Mouse (Mus musculus): ENCODE measurements around the gene Padi6.

Padi6 gene

GRCm38 (mm10) chr4:140708297-140708927 is 34.0 kb downstream of the Padi6 start:
- DNase-seq (ENCODE audit: extremely low read depth, low read depth) = no peak

GRCm38 (mm10) chr4:140707615-140708014 is 34.8 kb downstream of the Padi6 start:
- no peak for DNase-seq (ENCODE audit: extremely low read depth, low read depth)

DNA sequence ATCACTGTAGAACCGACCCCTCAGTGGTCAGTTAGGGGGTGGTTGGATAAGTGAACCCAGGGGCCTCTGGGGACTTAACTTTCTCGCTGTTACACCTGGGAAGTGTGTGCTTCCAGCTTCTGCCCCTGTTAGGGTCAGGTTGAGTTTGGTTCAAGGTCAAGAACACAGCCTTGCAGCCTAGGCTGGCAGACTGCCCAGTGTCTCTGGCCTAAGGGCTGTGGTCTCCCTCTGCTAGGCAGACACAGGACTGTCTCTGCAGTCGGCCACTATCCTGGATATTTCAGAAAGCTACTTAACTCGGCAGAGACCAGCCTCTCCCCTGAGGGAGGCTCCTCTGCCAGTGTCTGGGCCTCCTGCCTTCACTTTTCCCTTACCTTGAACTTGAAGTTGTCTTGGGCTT is 38.3 kb downstream of the Padi6 start:
- DNase-seq (ENCODE audit: extremely low read depth, low read depth) = no peak

GRCm38 (mm10) chr4:140703636-140704035 is 38.8 kb downstream of the Padi6 start:
- DNase-seq (ENCODE audit: extremely low read depth, low read depth) = no peak

GRCm38 (mm10) chr4:140702611-140703327 is 39.7 kb downstream of the Padi6 start:
- no peak for DNase-seq (ENCODE audit: extremely low read depth, low read depth)

DNA sequence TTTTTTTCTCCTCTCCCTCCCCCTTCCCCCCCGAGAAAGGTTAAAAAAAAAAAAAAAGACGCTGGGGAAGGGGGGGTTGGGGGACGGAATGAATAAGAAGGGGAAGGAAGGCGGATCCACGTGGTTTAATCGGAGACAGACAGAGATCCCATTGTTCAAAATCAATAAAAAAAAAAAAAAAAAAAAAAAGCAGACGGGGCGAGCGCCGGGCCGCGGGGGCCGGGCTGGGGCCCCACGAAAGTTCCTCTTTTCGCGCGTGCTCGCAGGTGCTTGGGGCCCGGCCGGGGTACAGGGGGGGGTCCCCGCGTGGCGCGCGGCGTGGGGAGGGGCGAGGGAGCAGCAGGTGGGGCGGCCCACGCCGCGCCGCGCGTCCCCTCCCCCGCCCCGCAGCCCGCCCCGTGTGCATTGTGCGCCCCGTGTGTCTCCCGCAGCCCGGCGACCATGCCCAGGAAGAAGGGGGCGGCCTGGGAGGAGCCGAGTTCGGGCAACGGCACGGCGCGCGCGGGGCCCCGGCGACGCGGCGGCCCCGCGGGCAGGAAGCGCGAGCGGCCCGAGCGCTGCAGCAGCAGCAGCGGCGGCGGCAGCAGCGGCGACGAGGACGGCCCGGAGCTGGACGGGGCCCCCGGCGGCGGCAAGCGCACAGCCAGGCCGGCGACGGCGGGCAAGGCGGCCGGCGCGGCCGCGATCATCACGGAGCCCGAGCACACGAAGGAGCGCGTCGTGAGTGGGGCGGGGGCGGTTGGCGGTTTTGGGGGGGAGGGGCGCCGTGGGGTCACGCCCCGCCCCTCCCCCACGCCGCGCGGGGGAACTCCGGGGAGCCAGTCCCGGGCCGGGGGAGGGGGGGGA is 40.5 kb downstream of the Padi6 start:
- no peak for DNase-seq (ENCODE audit: extremely low read depth, low read depth)

- no peak for DNase-seq (ENCODE audit: extremely low read depth, low read depth)
Measured at GRCm38 (mm10) chr4:140701049-140701715, 41.3 kb downstream of the Padi6 start.

DNA sequence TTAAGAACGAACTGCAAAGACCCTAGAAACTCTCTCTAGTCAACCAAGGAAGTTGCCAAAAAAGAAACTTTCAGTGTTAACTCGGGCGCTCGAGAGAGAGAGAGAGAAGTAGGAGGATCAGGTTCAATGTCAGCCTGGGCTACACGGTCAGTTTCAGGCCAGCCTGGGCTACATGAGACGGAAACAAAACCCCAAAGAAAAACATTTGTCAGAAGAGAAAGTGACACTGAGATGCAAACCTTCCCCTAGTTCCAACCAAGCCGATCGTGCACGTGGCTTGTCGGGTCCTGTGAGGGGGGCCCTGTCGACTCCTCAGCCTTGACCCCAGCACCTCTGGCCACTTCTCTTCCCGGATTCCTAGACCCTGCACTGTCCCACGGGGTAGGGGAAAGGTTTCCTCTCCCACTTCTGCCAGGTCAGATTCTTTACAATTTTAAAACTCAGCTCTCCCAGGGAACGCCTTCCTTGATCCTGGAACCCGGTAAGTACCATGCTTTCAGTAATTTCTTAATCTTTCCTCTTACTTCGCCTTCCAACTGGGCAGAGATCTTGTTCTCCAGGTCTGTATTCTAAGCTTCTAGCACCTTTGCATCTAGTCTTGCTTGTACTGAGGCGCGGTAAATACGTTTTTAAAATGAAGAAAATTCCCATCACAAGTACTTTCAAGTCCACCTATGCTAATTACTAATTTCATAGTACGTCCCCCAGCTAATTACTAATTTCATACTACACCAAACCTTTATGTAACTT is 42.0 kb downstream of the Padi6 start, which contains the start of gene Rcc2:
TSS of gene Rcc2 (plus strand) at position 273 of the 750 bp plus-strand sequence.
- no peak for DNase-seq (ENCODE audit: extremely low read depth, low read depth)

DNA sequence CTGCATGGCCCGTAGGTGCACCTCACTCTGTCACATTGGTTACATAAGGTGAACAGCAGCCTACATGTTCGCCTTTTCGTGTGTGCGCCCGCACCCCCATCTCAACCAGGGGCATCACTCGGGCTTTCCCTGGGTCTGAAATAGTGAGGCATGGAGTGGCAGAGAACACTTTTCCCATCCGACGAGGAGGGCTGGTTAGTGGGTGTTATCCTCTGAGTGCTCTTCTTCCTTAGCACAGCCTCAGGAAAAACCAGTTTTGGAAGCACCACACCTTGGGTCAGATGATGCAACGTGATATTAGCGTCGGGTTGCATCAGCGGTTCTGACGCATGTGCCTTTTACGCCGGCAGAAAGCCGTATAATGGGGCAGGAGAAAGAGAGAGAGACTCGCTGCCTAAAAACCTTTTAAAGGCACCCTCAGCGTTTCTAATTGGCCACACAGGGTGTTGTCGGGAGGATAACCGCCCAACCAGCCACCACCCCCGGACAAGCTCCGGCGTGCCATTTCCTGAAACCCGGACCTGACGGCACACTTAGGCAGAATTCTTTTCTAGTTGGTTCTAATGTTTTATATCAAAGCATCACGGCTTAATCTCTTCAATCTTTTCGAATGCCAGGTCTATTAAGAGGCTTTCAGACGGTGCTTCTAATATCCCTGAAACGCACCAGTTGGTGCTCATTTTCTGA is 42.9 kb downstream of the Padi6 start:
- DNase-seq (ENCODE audit: extremely low read depth, low read depth) = peak; percentile 95

GRCm38 (mm10) chr4:140695675-140696585 is 46.5 kb downstream of the Padi6 start:
- DNase-seq (ENCODE audit: extremely low read depth, low read depth) = no peak

DNA sequence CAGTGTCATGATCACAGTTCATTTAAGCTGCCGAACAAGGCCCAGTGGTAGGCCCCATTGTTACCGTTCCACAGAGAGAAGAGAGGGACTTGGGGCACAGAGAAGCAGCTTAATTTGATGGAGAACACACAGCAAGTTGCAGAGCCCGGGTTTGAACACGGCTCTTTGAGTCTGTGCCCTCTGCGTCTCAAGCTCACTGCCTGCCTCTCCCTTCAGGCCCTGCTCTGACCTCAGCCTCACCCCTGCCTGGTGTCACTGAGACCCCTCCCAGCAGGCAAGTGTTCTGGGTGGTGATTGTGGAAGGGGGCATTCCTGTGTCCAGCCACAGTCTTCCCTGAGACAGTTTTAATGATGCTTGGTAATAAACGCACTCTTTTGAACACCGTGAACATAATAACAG is 47.3 kb downstream of the Padi6 start:
- no peak for DNase-seq (ENCODE audit: extremely low read depth, low read depth)

DNA sequence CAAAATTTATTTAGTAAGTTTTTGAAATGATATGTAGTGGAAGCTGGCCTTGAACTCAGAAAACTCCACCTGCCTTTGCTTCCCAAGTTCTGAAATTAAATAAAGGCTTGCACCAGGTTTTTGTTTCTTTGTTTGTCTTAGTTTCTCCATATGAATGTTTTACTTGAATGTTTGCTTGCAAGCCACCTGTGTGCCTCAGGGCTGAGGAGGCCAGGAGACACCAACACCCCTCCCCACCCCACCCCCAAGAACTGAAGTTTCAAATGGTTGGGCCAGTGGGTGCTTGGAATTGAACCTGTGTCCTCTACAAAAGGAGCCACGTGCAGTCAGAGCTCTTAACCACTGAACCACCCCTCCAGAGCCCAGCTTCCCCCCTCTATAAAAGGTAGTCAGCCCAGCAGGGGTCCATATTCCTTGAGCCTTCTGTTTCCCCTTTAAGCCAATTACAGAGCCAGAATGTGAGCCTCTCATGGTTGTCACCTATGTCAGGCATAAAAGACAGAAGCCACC is 47.8 kb downstream of the Padi6 start:
- DNase-seq (ENCODE audit: extremely low read depth, low read depth) = no peak

- peak; percentile 82 for DNase-seq (ENCODE audit: extremely low read depth, low read depth)
Measured at GRCm38 (mm10) chr4:140693513-140693912, 48.9 kb downstream of the Padi6 start.

GRCm38 (mm10) chr4:140691481-140691880 is 51.0 kb downstream of the Padi6 start:
- DNase-seq (ENCODE audit: extremely low read depth, low read depth) = no peak

GRCm38 (mm10) chr4:140689873-140690655 is 52.4 kb downstream of the Padi6 start:
- DNase-seq (ENCODE audit: extremely low read depth, low read depth) = no peak

DNA sequence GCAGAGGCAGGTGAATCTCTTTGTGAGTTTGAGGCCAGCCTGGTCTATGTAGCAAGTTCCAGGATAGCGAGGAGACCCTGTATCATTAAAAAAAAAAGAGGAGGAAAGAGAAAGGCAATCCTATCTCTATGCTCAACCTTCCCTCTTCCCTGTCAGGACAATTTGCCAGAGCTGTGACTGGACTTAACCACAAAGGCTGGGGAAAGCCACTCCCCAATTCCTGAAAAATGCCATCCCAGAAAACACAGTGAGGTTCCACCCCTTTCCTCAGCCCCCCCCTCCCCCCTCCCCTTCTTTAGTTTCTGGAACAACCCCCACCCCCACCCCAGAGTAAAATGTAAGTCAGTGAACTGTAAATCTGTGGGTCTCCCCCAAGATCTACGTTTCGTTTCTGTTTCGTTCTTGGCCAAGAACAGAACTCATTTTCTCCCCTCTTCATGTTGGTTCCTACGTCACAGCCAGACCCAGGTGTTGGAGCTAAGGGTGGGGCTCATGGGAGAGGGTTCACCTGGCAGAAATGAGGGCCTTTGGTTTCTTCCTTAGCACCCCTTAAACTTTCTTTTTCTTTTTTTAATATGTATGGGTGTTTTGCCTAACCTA is 53.5 kb downstream of the Padi6 start:
- DNase-seq (ENCODE audit: extremely low read depth, low read depth) = no peak

- DNase-seq (ENCODE audit: extremely low read depth, low read depth) = no peak
Measured at GRCm38 (mm10) chr4:140688044-140688825, 54.2 kb downstream of the Padi6 start.
